Mouse (Mus musculus): ENCODE results near the gene Ankrd36.
"Not testable (repeated sequence)": the region's sequence is repeated elsewhere in the genome, so short reads cannot be mapped to it uniquely, and the experiment has no call there.

Ankrd36 gene

DNA sequence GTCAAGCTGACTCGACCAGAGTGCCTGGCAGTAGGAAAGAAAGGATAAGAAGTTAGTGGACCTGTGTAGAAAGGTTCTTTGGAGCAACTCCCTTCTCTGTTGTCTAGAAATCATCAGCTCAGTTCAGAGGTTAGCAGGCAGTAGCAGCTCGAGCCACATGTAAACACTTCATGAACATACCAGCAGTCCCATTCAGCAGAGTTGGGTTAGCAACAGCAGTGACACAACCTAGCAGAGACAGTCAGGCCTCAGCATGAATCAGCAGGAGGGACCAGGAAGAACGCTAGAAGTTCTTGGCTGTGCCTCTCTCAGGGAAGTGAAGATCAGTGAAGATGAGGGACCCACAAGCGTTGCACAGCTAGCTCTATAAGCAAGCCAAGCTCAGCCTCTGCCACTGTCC lies 24.0 kb upstream of the Ankrd36 start:
- no peak for DNase-seq (ENCODE audit: low spot score in 2 of 2)

DNA sequence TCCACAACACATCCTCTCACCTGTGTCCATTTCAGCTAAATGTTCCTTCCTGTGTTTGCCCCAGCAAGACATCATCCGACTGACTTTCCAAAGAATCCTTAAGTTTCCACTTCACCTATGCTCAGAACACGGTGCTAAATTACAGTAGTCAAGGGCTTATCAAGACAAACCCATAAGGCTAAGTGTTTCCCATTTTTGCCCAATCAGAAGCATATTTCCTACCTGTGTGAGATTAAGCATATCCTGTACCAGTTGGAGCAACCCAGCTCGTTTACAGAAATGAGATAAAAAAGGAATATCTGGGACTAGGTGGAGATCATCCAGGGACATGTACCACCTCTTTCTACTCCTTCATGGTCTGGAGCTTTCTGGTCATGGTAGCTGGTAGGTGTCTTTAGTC lies 22.8 kb upstream of the Ankrd36 start:
- no peak for DNase-seq (ENCODE audit: low spot score in 2 of 2)

DNA sequence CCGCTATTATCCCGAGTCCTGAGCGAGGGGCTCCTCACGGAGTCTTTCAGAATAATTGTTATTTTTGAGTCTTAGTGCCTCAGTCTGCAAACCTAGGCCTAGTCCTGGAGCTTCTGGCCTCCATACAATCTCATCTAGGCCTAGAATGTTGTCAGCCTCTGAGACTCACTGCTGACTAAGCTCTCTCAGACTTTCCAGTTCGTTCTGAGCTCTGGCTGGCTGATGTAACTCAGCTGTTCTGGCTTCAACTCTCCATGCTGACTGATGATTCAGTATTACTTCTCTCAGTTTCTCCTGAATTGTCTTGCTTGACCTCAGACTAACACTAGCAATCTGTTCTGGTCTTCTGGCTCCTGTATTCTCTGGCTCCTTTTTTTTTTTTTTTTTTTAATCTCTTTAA lies 18.1 kb upstream of the Ankrd36 start:
- no peak for DNase-seq (ENCODE audit: low spot score in 2 of 2)

DNA sequence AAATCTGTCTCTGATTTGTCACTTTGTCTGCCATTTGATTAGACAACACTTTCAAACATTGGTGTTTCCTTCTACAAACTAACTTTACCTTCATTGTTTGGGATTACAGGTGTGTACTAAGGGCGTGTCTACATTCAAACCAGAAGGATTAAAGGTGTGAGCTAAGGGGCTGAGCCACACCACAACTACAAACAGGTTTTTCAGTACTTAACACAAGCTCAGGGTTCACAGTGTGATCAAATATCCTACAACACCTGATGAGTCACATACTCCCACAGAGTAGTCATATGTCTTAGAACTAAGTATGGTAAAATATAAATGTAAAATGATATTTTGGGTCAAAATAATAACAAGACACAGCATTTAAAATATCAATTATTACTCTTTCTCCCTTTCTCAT lies 17.6 kb upstream of the Ankrd36 start:
- no peak for DNase-seq (ENCODE audit: low spot score in 2 of 2)

DNA sequence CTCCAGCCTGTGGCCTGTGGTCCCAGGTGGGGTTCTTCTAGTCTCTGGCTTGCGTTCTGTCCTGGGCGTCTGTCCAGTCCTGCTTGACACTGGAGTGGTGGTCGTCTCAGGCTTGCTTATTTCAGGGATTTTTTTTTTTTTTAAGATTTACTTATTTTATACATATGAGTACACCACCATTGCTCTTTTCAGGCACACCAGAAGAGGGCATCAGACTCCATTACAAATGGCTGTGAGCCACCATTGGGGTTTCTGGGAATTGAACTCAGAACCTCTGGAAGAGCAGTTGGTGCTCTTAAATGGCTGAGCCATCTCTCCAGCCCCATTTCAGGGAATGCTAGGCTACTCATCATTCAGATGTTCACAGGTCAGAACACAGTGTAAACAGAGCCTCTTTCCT lies 9.2 kb upstream of the Ankrd36 start:
- DNase-seq (ENCODE audit: low spot score in 2 of 2) = no peak

DNA sequence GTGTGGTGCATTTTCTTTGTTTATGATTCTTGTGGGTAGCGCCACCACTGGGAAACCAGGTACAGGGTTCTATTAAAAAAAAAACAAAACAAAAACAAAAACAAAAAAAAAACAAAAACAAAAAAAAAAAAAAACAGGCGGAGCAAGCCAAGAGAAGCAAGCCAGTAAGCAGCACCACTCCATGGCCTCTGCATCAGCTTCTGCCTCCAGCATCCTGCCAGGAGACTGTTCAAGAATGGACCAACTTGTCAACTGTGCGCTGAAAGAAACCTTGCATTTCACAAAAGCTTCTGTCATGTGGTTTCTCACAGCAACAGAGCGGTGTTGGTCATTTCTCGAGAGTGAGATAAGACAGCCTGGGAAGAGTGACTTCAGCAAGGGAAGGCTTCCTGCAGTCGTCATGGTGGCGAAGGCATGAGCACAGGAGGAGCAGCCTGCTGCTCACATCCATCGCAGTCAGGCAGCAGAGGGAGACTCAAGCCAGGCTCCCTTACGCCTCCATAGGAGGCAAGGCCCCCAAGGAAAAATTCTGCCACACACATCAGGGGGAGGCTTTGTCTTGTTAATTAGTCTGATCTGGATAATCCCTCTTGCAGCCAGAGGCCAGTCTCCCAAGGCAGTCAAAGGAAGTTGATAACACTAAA lies 6.7 kb upstream of the Ankrd36 start:
- DNase-seq (ENCODE audit: low spot score in 2 of 2) = no peak

DNA sequence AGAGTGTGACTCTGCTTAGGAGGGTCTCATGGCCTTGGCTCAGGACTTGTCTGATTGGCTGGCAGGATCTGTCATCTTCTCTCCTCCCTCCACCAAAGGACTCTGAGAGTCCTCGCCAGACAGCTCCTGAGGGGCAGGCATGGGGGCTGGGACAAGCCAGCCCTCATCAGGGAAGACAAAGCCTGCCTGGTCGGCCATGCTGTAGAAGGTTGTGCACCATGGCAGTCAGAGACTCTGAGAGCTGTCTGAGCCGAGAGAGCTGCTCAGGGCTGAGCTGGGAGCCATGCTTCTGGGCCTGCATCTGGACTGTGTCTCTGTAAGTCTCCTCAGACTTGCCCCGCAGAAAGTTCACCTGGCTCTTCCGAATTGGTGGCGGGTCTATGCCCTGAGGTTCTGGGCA lies 5.6 kb upstream of the Ankrd36 start:
- DNase-seq (ENCODE audit: low spot score in 2 of 2) = no peak

DNA sequence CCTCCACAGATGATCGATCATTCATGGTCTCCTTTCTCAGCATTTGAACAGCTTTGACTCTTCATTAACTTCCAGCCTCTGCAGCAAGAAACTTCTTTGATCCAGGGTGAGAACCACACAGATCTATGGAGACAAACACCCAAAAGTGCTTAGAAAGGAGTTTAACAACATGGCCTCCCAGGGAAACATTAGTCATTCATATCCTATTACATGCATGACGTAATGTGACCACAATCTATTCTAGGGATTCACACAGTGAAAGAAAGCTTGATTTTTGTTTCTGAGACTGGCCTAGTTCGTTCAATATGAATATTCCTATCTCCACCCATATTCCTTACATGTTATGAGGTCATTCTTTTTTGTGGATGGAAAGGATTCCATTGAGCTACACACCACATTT lies 3.9 kb upstream of the Ankrd36 start:
- no peak for DNase-seq (ENCODE audit: low spot score in 2 of 2)

DNA sequence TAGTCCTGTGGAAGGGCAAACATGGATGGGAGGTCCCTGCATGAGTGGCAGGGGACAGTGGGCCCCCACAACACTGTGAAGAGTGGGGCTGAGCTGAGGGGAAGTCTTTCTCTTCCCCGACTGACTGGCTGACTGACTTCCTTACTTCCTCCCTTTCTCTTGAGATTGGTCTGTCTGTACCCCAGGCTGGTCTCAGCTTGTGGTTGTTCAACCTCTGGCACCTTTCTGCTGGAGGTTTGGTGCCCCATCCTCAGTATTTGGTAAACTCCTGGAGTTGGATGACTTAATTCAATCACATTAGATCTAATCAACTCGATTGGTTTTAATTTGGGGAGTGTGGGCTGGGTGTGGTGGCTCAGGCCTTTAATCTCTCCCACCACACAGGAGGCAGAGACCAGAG lies 3.0 kb upstream of the Ankrd36 start:
- no peak for DNase-seq (ENCODE audit: low spot score in 2 of 2)

DNA sequence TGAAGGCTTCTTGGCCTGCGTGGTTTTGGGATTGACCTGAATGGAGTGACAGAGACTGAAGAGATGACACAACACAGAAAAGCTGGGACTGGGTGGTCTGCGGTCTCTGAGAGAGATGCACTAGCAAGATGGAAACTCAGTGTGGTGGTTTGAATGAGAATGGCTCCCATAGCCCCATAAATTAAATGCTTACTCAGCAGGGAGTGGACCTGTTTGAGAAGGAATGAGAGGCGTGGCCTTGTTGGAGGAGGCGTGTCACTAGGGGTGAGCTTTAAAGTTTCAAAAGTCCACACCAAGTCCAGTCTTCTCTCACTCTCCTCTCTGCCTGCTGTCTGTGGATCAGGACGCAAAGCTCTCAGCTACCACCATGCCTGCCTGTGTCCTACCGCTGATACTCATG lies 1.8 kb upstream of the Ankrd36 start:
- no peak for DNase-seq (ENCODE audit: low spot score in 2 of 2)

DNA sequence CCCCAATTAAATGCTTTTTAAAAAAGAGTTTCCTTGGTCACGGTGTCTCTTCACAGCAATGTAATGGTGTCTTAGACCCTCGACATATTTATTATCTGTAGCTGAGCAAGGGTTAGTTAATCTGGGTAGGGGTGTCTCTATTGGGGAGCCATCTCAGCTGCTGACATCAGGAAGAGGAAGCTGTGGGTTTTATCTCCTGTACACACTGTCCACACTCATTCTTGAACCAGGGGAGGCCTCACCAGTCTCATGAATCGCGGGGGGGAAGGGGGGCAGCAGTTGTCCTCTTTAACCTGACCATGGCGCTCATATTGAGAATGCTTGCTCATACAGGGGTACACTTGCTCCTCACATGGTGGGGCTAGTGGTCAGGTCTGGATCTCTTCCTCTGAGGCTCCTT lies 1.4 kb upstream of the Ankrd36 start:
- no peak for DNase-seq (ENCODE audit: low spot score in 2 of 2)

DNA sequence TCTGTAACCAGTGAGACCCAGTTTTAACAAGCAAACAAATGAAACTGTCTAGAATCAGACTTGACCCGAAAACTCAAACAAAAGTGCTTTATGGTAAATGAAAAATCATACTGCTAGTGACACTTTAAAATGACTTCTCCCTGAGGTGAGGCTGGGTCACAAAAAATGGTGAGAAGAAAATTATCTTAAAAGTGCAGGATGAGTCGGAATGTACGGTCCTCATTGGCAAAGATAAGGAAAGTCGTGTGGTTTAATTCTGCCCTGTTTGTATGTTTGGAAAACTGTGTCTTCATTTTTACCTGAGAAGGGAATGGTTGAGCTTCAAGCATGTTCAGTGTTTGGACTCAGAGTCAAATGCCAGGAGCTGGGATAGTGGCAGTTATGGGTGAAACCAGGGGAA lies 2.4 kb downstream of the Ankrd36 start:
- no peak for DNase-seq (ENCODE audit: low spot score in 2 of 2)

DNA sequence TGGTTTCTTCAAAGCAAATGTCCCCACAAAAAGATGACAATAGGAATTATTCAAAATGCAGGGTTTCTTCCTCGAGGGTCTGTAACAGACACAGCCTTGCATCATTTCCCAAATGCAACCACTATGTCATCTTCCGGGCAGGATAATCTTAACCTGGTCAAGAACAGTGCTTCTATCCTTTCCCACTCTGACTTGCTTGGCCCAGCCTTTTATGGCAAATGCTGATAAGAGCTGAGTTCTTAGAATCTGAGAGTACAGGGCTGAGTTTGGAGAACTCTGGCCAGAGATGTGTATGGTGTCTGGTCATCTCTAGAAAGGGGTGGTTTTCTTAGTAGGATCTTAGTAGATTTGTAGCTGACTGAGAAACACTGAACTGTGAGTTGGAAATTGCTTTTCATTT lies 4.3 kb downstream of the Ankrd36 start:
- DNase-seq (ENCODE audit: low spot score in 2 of 2) = no peak

DNA sequence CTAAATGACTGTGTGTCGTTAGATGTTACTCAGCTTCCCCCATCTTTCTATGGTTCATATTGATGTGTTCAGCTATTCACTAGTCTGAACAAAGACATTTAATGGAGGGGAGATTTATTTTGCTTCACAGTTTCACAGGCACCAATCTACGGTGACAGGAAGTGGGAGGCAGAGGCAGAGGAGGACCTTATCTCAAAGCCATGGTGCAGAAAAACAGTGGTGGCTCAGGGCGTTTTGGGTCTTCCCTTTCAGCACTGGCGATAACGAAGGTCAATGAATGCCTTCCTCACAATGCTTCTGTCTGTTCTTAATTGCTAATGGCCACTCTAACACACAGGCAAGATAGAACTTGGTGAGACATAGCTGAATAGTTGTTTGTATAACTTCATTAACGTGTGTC lies 5.6 kb downstream of the Ankrd36 start:
- no peak for DNase-seq (ENCODE audit: low spot score in 2 of 2)

DNA sequence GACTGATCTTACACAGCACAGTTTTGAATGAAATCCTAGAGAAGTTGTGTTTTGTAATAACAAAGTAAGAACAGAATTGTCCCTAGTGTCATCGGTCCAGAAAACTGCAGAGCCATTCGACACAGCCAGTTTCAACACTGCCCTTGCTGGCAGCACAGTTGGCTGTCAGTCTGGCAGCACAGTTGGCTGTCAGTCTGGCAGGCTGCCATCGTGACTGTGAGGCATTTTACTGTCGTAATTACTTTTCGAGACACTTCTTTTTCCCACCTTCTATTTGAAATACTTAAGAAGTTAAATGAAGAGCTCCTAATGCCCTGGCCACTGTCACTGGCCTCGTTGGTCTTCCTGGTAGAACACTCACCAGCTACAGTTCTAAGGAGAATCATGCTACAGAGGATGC lies 22.9 kb downstream of the Ankrd36 start:
- DNase-seq (ENCODE audit: low spot score in 2 of 2) = no peak

DNA sequence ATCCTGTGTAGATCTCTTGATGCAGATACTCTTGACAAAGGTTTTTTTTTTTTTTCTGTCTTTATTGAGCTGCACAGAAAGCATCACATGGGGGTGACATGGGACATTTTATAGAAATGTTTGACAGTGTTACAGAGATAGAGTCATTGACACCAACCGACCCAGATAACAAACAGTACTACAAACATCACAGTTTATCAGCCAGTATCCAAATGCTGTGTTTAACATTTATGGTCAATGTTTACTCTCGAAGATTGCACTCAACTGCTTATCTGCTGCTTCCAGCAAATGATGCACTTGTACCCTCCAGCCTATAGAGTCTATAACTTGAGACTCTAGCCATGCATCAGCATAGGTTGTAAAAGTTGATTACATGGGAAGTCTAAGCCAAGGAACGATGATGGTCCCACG lies 25.9 kb downstream of the Ankrd36 start:
- DNase-seq (ENCODE audit: low spot score in 2 of 2) = no peak

DNA sequence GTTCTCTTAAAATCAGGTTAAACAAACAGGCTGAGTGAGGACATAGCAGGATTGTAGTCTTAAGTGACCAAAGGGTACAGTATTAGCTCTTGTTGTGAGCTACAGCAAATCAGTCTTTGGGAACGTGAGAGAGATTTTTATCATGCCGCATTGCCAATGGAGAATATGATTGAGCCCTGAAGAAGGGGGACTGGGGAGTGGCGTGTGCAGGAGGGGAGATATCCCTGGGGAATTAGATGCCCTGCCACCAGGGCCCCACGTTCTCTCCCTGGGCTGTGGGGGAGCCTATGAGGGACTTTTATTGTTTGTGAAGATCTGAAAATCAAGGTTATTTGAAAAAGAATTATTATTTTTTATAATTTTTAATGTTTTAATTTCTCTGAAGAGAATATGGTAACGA lies 26.3 kb downstream of the Ankrd36 start:
- DNase-seq (ENCODE audit: low spot score in 2 of 2) = no peak

DNA sequence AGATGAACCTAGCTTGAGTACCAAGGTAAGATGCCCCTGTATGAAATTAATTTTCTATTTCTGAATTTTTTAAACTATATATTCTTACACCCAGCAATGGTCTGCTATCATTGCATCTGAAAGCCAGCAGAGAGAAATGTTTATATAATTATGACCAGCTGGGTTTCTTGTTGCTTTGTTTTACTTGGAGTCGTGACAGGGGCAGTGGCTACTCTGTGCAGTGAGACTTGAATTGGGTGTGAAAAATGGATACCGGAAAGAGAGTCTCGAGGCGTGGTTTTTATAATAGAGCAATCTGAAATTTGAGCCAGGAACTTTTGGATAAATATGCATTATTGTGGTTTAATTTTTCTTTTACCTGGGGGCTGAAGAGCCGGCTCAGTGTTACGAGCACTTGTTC lies 27.3 kb downstream of the Ankrd36 start:
- DNase-seq (ENCODE audit: low spot score in 2 of 2) = no peak

DNA sequence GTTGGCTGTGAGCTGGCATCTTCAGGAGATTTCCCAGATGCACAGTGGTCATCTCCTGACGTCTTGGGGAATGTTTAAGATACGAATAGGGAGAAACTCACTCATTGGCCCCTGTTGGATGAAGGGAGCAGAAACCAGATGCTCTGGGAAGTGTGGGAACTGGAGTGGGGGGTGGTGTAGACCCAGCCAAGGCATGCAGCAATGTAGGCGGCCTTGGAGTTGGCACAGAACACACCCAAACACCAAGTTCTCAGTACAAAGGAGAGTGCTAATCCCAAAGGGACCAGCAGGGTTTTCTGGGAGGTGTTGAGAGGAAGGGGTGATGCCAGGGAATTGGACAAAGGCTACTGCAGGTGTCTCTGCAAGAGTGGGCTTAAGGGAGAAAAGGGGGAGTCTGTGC lies 35.9 kb downstream of the Ankrd36 start:
- no peak for DNase-seq (ENCODE audit: low spot score in 2 of 2)

DNA sequence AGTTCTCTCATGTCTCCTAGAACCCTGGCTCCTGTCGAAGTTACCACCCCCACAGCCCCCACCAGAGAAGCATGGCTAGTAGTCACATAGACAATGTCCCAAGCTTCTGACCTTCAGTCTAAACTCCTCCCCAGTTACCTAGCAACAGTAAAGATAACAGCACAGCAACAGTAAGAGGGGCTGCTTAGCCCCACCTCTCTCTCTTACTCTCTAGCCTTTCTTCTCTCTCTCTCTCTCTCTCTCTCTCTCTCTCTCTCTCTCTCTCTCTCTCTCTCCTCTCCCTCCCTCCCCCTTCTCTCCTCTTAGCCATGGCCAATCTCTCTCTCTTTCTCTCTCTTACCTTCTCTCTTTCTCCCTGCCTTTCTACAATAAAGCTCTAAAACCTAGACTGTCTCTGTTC lies 42.4 kb downstream of the Ankrd36 start:
- DNase-seq (ENCODE audit: low spot score in 2 of 2) = not testable (repeated sequence)

DNA sequence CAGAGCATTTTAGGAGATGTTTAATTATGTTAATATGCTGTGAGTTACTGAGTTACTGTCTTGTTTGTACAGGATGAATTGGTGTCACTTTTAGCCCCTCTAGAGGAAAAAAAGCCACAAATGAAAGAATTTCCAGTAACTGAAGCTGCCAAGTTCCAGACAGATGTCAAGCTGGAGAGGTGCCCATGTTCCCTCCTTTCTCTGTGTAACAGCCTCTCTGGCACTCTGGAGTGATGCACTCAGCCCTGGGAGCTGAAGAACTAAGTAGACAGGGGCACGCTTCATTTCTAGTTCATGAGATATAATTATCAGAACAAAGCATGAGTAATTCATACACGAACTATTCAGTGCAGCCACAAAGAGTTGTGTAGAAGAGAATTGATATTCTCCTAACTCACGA lies 45.0 kb downstream of the Ankrd36 start:
- DNase-seq (ENCODE audit: low spot score in 2 of 2) = no peak

DNA sequence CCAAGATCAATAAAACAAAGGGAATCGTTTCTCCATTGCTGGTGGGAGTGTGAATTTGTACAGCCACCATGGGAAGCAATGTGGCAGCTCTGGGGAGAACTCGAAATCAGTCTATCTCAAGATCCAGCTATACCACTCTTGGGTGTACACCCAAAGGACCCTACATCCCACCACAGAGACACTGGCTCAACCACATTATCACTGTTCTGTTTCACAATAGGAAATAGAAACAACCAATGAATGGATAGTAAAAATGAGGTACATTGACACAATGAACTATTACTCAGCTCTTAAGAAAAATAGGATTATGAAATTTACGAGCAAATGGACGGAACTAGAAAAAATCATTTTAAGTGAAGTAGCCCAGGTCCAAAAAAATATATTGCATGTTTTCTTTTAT lies 55.6 kb downstream of the Ankrd36 start:
- no peak for DNase-seq (ENCODE audit: low spot score in 2 of 2)

DNA sequence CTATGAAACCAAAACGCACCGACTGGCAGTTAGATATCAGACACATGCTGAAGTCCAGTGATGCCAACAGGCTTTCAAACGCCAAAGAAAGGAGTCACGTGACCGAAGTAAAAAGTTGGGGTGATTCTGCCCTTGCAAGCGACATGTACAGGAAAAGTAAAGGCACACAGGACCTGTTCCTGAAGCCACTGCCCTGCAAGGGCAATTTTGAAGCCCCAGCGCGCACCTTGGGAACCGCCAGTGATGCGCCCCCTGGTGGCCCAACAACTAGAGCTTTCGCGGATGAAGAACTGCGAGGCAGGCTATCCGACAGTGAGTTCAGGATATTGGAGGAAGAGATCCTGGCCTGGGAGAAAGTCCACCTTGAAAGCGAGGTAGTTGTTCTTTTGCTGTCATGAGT lies 59.5 kb downstream of the Ankrd36 start:
- DNase-seq (ENCODE audit: low spot score in 2 of 2) = peak; percentile 45 to 79

DNA sequence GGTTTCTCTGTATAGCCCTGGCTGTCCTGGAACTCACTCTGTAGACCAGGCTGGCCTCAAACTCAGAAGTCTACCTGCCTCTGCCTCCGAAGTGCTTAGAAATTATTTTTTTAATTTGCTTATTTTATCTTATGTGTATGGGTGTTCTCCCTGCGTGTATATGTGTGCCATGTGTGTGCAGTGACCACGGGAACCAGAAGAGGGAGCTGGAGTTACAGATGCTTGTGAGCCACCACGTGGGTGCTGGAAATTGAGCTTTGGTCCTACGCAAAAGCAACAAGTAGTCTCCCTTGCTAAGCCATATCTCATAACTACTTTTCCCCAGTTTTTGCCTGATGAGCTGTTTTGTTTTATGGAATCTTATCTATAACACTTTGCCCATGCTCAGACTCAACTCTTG lies 73.6 kb downstream of the Ankrd36 start:
- DNase-seq (ENCODE audit: low spot score in 2 of 2) = no peak

DNA sequence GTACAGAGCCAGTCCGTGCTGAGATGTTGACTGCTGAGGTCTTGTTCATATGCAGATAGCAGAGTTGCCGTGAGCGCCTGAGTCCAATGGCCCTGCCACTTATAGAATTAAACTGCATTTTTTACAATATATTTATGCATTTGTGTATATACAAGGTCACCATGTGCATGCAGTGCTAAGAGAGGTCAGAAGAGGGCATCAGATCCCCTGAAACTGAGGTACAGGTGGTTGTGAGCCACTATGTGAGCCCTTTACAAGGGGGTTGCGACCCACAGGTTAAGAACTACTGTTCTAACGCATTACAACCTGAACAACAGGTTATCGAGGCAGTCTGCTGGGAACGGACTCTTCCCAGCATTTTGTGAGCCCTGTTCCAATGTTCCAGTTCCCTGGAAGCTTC lies 80.8 kb downstream of the Ankrd36 start:
- no peak for DNase-seq (ENCODE audit: low spot score in 2 of 2)

All from urinary bladder, postnatal 4 days (tissue).